ENCODE assay signal across 8 mouse cellular contexts in genomic region chr11:78031389-78031788, GRCm38 (mm10). TPM values are rescaled to one million over a fixed set of nuclear protein-coding genes. Genes with fewer than 3 reads are reported as not detected.
A peak's percentile ranks its signal among the peaks of the same experiment; 100 is the strongest.
DNase-seq lines count a peak whose midpoint lies in the region; ATAC-seq lines count a peak whose summit lies in the region.

No protein-coding gene starts in this region.

- peak overlapping the region; percentile 89; the same call in 1 of the 2 replicates for H3K27ac ChIP-seq in heart, embryonic 15.5 days
- no peak overlapping the region for H3K27ac ChIP-seq in embryonic facial prominence, embryonic 10.5 days (replicated peaks)
- peak overlapping the region; percentile 93 for H3K27ac ChIP-seq in hindbrain, embryonic 14.5 days
- peak overlapping the region; percentile 97 for H3K27ac ChIP-seq in midbrain, embryonic 13.5 days

- ATAC-seq in heart, embryonic 15.5 days (replicated peaks; ENCODE audit: insufficient number of reproducible peaks, insufficient read depth, low FRiP score, low read depth): no peak
- ATAC-seq in hindbrain, embryonic 14.5 days (ENCODE audit: low FRiP score): no peak
- ATAC-seq in midbrain, embryonic 13.5 days: no peak; the same call in 1 of the 2 replicates

- H3K9ac ChIP-seq in heart, embryonic 15.5 days: 0 out of 2 replicates have a peak overlapping the region, but pooled peaks have one; percentile 82
- H3K9ac ChIP-seq in hindbrain, embryonic 14.5 days: peak overlapping the region; percentile 19; the same call in 1 of the 2 replicates
- no peak overlapping the region; the same call in 1 of the 2 replicates for H3K9ac ChIP-seq in midbrain, embryonic 13.5 days (replicated peaks)

- H3K9me3 ChIP-seq in heart, embryonic 15.5 days (replicated peaks): no peaks in the 10 kb centered on the region
- no peaks in the 10 kb centered on the region for H3K9me3 ChIP-seq in embryonic facial prominence, embryonic 10.5 days
- H3K9me3 ChIP-seq in hindbrain, embryonic 14.5 days (ENCODE audit: control insufficient read depth, low read length): no peaks in the 10 kb centered on the region
- H3K9me3 ChIP-seq in midbrain, embryonic 13.5 days: no peaks in the 10 kb centered on the region

- H3K36me3 ChIP-seq in heart, embryonic 15.5 days: peaks cover 35% of the 10 kb centered on the region
- H3K36me3 ChIP-seq in embryonic facial prominence, embryonic 10.5 days (replicated peaks): peaks cover 65% of the 10 kb centered on the region
- H3K36me3 ChIP-seq in hindbrain, embryonic 14.5 days (replicated peaks; ENCODE audit: control insufficient read depth, insufficient read depth): peaks cover 61% of the 10 kb centered on the region
- H3K36me3 ChIP-seq in midbrain, embryonic 13.5 days: peaks cover 47% of the 10 kb centered on the region

- peak overlapping the region; percentile 98 for H3K4me2 ChIP-seq in heart, embryonic 15.5 days
- peak overlapping the region; percentile 62 for H3K4me2 ChIP-seq in hindbrain, embryonic 14.5 days (replicated peaks)
- H3K4me2 ChIP-seq in midbrain, embryonic 13.5 days (replicated peaks): peak overlapping the region; percentile 74

- no peaks in the 10 kb centered on the region for H3K27me3 ChIP-seq in heart, embryonic 15.5 days
- H3K27me3 ChIP-seq in embryonic facial prominence, embryonic 10.5 days (replicated peaks; ENCODE audit: low read depth, poor library complexity, severe bottlenecking): no peaks in the 10 kb centered on the region
- no peaks in the 10 kb centered on the region for H3K27me3 ChIP-seq in hindbrain, embryonic 14.5 days (ENCODE audit: control insufficient read depth, insufficient read depth, low read length)
- no peaks in the 10 kb centered on the region for H3K27me3 ChIP-seq in midbrain, embryonic 13.5 days

- 51% methylated on average over 6 of the region's 6 CpGs for WGBS in heart, embryonic 15.5 days
- WGBS in embryonic facial prominence, embryonic 10.5 days: 40% methylated on average over 6 of the region's 6 CpGs
- WGBS in hindbrain, embryonic 14.5 days: 38% methylated on average over 6 of the region's 6 CpGs
- 44% methylated on average over 6 of the region's 6 CpGs for WGBS in midbrain, embryonic 13.5 days

- peak overlapping the region; percentile 72 for H3K4me3 ChIP-seq in heart, embryonic 15.5 days
- H3K4me3 ChIP-seq in embryonic facial prominence, embryonic 10.5 days: peak overlapping the region; percentile 78
- peak overlapping the region; percentile 67; the same call in 1 of the 2 replicates for H3K4me3 ChIP-seq in hindbrain, embryonic 14.5 days (replicated peaks; ENCODE audit: low read length)
- peak overlapping the region; percentile 72; the same call in 1 of the 2 replicates for H3K4me3 ChIP-seq in midbrain, embryonic 13.5 days (replicated peaks)

- DNase-seq in heart, adult 8-10 months (ENCODE audit: low spot score): no peak
- DNase-seq in embryonic facial prominence, embryonic 10.5 days (ENCODE audit: low spot score): no peak
- DNase-seq in hindbrain, embryonic 14.5 days (ENCODE audit: low spot score): no peak
- no peak for DNase-seq in left cerebral cortex, adult 8-10 months (ENCODE audit: low spot score in 2 of 2)
- no peak for DNase-seq in thymus, postnatal 0 days (ENCODE audit: low spot score)
- no peak for DNase-seq in thymus, postnatal 36 days

- peaks cover 22% of the 10 kb centered on the region for H3K4me1 ChIP-seq in heart, embryonic 15.5 days (replicated peaks)
- H3K4me1 ChIP-seq in embryonic facial prominence, embryonic 10.5 days: peaks cover 31% of the 10 kb centered on the region
- H3K4me1 ChIP-seq in hindbrain, embryonic 14.5 days (replicated peaks; ENCODE audit: control insufficient read depth, insufficient read depth, low read length): peaks cover 12% of the 10 kb centered on the region
- peaks cover 31% of the 10 kb centered on the region for H3K4me1 ChIP-seq in midbrain, embryonic 13.5 days (replicated peaks)

RNA-seq across cellular contexts. Expression of gene Dhrs13, which starts 0.7 kb away (rescaled TPM):
- polyA plus RNA-seq in heart, embryonic 15.5 days (2015; fragmentation: Nextera tagmentation; extraction: Ambion mirVana): 10.7 and 14.0 TPM in 2 replicates
- total RNA-seq in heart, adult 8-10 months (2022): 1 to 10 TPM; 2.8 to 5.1 (median 4.2) TPM
- polyA plus RNA-seq in embryonic facial prominence, embryonic 10.5 days (2016; fragmentation: Nextera tagmentation; extraction: Ambion mirVana): 12.8 and 13.2 TPM in 2 replicates
- polyA plus RNA-seq in hindbrain, embryonic 14.5 days (2014; fragmentation: Nextera tagmentation; extraction: Ambion mirVana): 58.8 and 59.8 TPM in 2 replicates
- polyA plus RNA-seq in midbrain, embryonic 13.5 days (2015; fragmentation: Nextera tagmentation; extraction: Ambion mirVana): 31.6 and 32.4 TPM in 2 replicates
- 1 to 10 TPM; 7.1 to 8.9 (median 8.2) TPM for total RNA-seq in left cerebral cortex, adult 8-10 months (2022)
- polyA plus RNA-seq in thymus, postnatal 0 days (2015; fragmentation: Nextera tagmentation; extraction: Ambion mirVana): 10.2 TPM in 2 replicates

RNA-seq across cellular contexts. Expression of gene Flot2, which starts 6.3 kb away (rescaled TPM):
- 85.8 and 100 TPM in 2 replicates for polyA plus RNA-seq in heart, embryonic 15.5 days (2015; fragmentation: Nextera tagmentation; extraction: Ambion mirVana)
- total RNA-seq in heart, adult 8-10 months (2022): 10 to 100 TPM; 53.5 to 62.6 (median 56.4) TPM
- polyA plus RNA-seq in embryonic facial prominence, embryonic 10.5 days (2016; fragmentation: Nextera tagmentation; extraction: Ambion mirVana): 57.8 and 60.9 TPM in 2 replicates
- 92.4 and 98.4 TPM in 2 replicates for polyA plus RNA-seq in hindbrain, embryonic 14.5 days (2014; fragmentation: Nextera tagmentation; extraction: Ambion mirVana)
- polyA plus RNA-seq in midbrain, embryonic 13.5 days (2015; fragmentation: Nextera tagmentation; extraction: Ambion mirVana): 66.9 and 68.4 TPM in 2 replicates
- total RNA-seq in left cerebral cortex, adult 8-10 months (2022): 10 to 100 TPM; 84.8 to 90.2 (median 86.9) TPM
- 50.3 and 55.3 TPM in 2 replicates for polyA plus RNA-seq in thymus, postnatal 0 days (2015; fragmentation: Nextera tagmentation; extraction: Ambion mirVana)

RNA-seq across cellular contexts. Expression of gene Eral1, which starts 48.8 kb away (rescaled TPM):
- polyA plus RNA-seq in heart, embryonic 15.5 days (2015; fragmentation: Nextera tagmentation; extraction: Ambion mirVana): 21.1 and 24.5 TPM in 2 replicates
- total RNA-seq in heart, adult 8-10 months (2022): 10 to 100 TPM; 25.9 to 31.5 (median 28.5) TPM
- polyA plus RNA-seq in embryonic facial prominence, embryonic 10.5 days (2016; fragmentation: Nextera tagmentation; extraction: Ambion mirVana): 40.9 and 41.5 TPM in 2 replicates
- 30.3 and 32.6 TPM in 2 replicates for polyA plus RNA-seq in hindbrain, embryonic 14.5 days (2014; fragmentation: Nextera tagmentation; extraction: Ambion mirVana)
- polyA plus RNA-seq in midbrain, embryonic 13.5 days (2015; fragmentation: Nextera tagmentation; extraction: Ambion mirVana): 32.7 and 33.8 TPM in 2 replicates
- 10 to 100 TPM; 17.3 to 20.1 (median 17.7) TPM for total RNA-seq in left cerebral cortex, adult 8-10 months (2022)
- 22.4 and 24.5 TPM in 2 replicates for polyA plus RNA-seq in thymus, postnatal 0 days (2015; fragmentation: Nextera tagmentation; extraction: Ambion mirVana)

RNA-seq across cellular contexts. Expression of gene Phf12, which starts 48.8 kb away (rescaled TPM):
- polyA plus RNA-seq in heart, embryonic 15.5 days (2015; fragmentation: Nextera tagmentation; extraction: Ambion mirVana): 9.6 and 12.8 TPM in 2 replicates
- 10 to 100 TPM; 24.8 to 27.5 (median 26.0) TPM for total RNA-seq in heart, adult 8-10 months (2022)
- polyA plus RNA-seq in embryonic facial prominence, embryonic 10.5 days (2016; fragmentation: Nextera tagmentation; extraction: Ambion mirVana): 20.5 and 21.6 TPM in 2 replicates
- polyA plus RNA-seq in hindbrain, embryonic 14.5 days (2014; fragmentation: Nextera tagmentation; extraction: Ambion mirVana): 14.2 and 15.4 TPM in 2 replicates
- 22.7 and 22.8 TPM in 2 replicates for polyA plus RNA-seq in midbrain, embryonic 13.5 days (2015; fragmentation: Nextera tagmentation; extraction: Ambion mirVana)
- total RNA-seq in left cerebral cortex, adult 8-10 months (2022): 10 to 100 TPM; 51.9 to 59.2 (median 56.2) TPM
- polyA plus RNA-seq in thymus, postnatal 0 days (2015; fragmentation: Nextera tagmentation; extraction: Ambion mirVana): 15.1 and 18.4 TPM in 2 replicates
